Mouse (Mus musculus): Measurements from ENCODE around the gene Ccdc34. TPM values are rescaled to one million over a fixed set of nuclear protein-coding genes. Genes with fewer than 3 reads are reported as not detected.
"Not testable (repeated sequence)": the region's sequence is repeated elsewhere in the genome, so short reads cannot be mapped to it uniquely, and the experiment has no call there.

Ccdc34 gene
- polyA plus RNA-seq, 1 experiment, result 22.2 TPM

GRCm38 (mm10) chr2:110129396-110129795 lies 111.8 kb downstream of the Ccdc34 start:
- Histone ChIP-seq H3K27ac (ENCODE audit: insufficient read depth, low read depth, low read length) (no peak overlapping the region), H3K4me1 (ENCODE audit: control insufficient read depth, insufficient read depth, low read length) (no peaks in the 10 kb centered on the region), H3K4me3 (ENCODE audit: insufficient read depth, low read length) (no peak overlapping the region)
- TF ChIP-seq POLR2A (IDR thresholded peaks at IDR 0.05; ENCODE audit: borderline replicate concordance, low read depth, low read length) (no peak), CTCF (IDR thresholded peaks at IDR 0.05; ENCODE audit: low read depth, low read length) (no peak)

GRCm38 (mm10) chr2:110131573-110131972 lies 114.0 kb downstream of the Ccdc34 start:
- Histone ChIP-seq H3K27ac (ENCODE audit: insufficient read depth, low read depth, low read length) (no peak overlapping the region), H3K4me3 (ENCODE audit: insufficient read depth, low read length) (no peak overlapping the region), H3K4me1 (ENCODE audit: control insufficient read depth, insufficient read depth, low read length) (no peaks in the 10 kb centered on the region)
- TF ChIP-seq POLR2A (IDR thresholded peaks at IDR 0.05; ENCODE audit: borderline replicate concordance, low read depth, low read length) (no peak), CTCF (IDR thresholded peaks at IDR 0.05; ENCODE audit: low read depth, low read length) (no peak)

GRCm38 (mm10) chr2:110133356-110134115 lies 115.9 kb downstream of the Ccdc34 start:
- Histone ChIP-seq H3K4me3 (ENCODE audit: insufficient read depth, low read length) (no peak overlapping the region), H3K27ac (ENCODE audit: insufficient read depth, low read depth, low read length) (no peak overlapping the region), H3K4me1 (ENCODE audit: control insufficient read depth, insufficient read depth, low read length) (no peaks in the 10 kb centered on the region)
- no peak for TF ChIP-seq CTCF (IDR thresholded peaks at IDR 0.05; ENCODE audit: low read depth, low read length)
- TF ChIP-seq POLR2A (IDR thresholded peaks at IDR 0.05; ENCODE audit: borderline replicate concordance, low read depth, low read length), result no peak

- H3K4me1 ChIP-seq (ENCODE audit: control insufficient read depth, insufficient read depth, low read length), result no peaks in the 10 kb centered on the region
- H3K4me3 ChIP-seq (ENCODE audit: insufficient read depth, low read length), result no peak overlapping the region
- no peak for TF ChIP-seq POLR2A (IDR thresholded peaks at IDR 0.05; ENCODE audit: borderline replicate concordance, low read depth, low read length)
- no peak overlapping the region for H3K27ac ChIP-seq (ENCODE audit: insufficient read depth, low read depth, low read length)
These were observed 117.4 kb downstream of the Ccdc34 start for GRCm38 (mm10) chr2:110134765-110135594.

GRCm38 (mm10) chr2:110137291-110137690 lies 119.7 kb downstream of the Ccdc34 start:
- H3K27ac ChIP-seq (ENCODE audit: insufficient read depth, low read depth, low read length), result no peak overlapping the region
- H3K4me1 ChIP-seq (ENCODE audit: control insufficient read depth, insufficient read depth, low read length), result no peaks in the 10 kb centered on the region
- H3K4me3 ChIP-seq (ENCODE audit: insufficient read depth, low read length), result no peak overlapping the region
- TF ChIP-seq POLR2A (IDR thresholded peaks at IDR 0.05; ENCODE audit: borderline replicate concordance, low read depth, low read length) (no peak), CTCF (IDR thresholded peaks at IDR 0.05; ENCODE audit: low read depth, low read length) (no peak)

GRCm38 (mm10) chr2:110138096-110138495 lies 120.5 kb downstream of the Ccdc34 start:
- no peak for TF ChIP-seq CTCF (IDR thresholded peaks at IDR 0.05; ENCODE audit: low read depth, low read length)
- no peak for TF ChIP-seq POLR2A (IDR thresholded peaks at IDR 0.05; ENCODE audit: borderline replicate concordance, low read depth, low read length)
- Histone ChIP-seq H3K27ac (ENCODE audit: insufficient read depth, low read depth, low read length) (no peak overlapping the region), H3K4me1 (ENCODE audit: control insufficient read depth, insufficient read depth, low read length) (no peaks in the 10 kb centered on the region), H3K4me3 (ENCODE audit: insufficient read depth, low read length) (no peak overlapping the region)

GRCm38 (mm10) chr2:110147980-110148379 lies 130.4 kb downstream of the Ccdc34 start:
- not testable (repeated sequence) for H3K27ac ChIP-seq (ENCODE audit: insufficient read depth, low read depth, low read length); H3K4me1 ChIP-seq (ENCODE audit: control insufficient read depth, insufficient read depth, low read length); H3K4me3 ChIP-seq (ENCODE audit: insufficient read depth, low read length)

GRCm38 (mm10) chr2:110149246-110149645 lies 131.6 kb downstream of the Ccdc34 start:
- no peak for TF ChIP-seq CTCF (IDR thresholded peaks at IDR 0.05; ENCODE audit: low read depth, low read length)
- no peak for TF ChIP-seq POLR2A (IDR thresholded peaks at IDR 0.05; ENCODE audit: borderline replicate concordance, low read depth, low read length)
- Histone ChIP-seq H3K4me1 (ENCODE audit: control insufficient read depth, insufficient read depth, low read length) (no peaks in the 10 kb centered on the region), H3K27ac (ENCODE audit: insufficient read depth, low read depth, low read length) (no peak overlapping the region), H3K4me3 (ENCODE audit: insufficient read depth, low read length) (no peak overlapping the region)

- TF ChIP-seq CTCF (IDR thresholded peaks at IDR 0.05; ENCODE audit: low read depth, low read length) (no peak), POLR2A (IDR thresholded peaks at IDR 0.05; ENCODE audit: borderline replicate concordance, low read depth, low read length) (no peak)
- Histone ChIP-seq H3K27ac (ENCODE audit: insufficient read depth, low read depth, low read length) (no peak overlapping the region), H3K4me1 (ENCODE audit: control insufficient read depth, insufficient read depth, low read length) (no peaks in the 10 kb centered on the region), H3K4me3 (ENCODE audit: insufficient read depth, low read length) (no peak overlapping the region)
These were observed 138.7 kb downstream of the Ccdc34 start for GRCm38 (mm10) chr2:110156321-110156720.

GRCm38 (mm10) chr2:110165003-110165402 lies 147.4 kb downstream of the Ccdc34 start:
- TF ChIP-seq CTCF (IDR thresholded peaks at IDR 0.05; ENCODE audit: low read depth, low read length), result no peak
- TF ChIP-seq POLR2A (IDR thresholded peaks at IDR 0.05; ENCODE audit: borderline replicate concordance, low read depth, low read length), result no peak
- H3K4me3 ChIP-seq (ENCODE audit: insufficient read depth, low read length), result no peak overlapping the region
- no peak overlapping the region for H3K27ac ChIP-seq (ENCODE audit: insufficient read depth, low read depth, low read length)
- H3K4me1 ChIP-seq (ENCODE audit: control insufficient read depth, insufficient read depth, low read length), result no peaks in the 10 kb centered on the region

Data from bone marrow macrophage, adult 2 months (primary cell).